Mouse (Mus musculus): ENCODE measurements around the gene Dbr1. TPM values are rescaled to one million over a fixed set of nuclear protein-coding genes. Genes with fewer than 3 reads are reported as not detected.

Dbr1 gene
- total RNA-seq, 2 experiments from 2014 or later = 34.7 to 53.6 TPM

DNA sequence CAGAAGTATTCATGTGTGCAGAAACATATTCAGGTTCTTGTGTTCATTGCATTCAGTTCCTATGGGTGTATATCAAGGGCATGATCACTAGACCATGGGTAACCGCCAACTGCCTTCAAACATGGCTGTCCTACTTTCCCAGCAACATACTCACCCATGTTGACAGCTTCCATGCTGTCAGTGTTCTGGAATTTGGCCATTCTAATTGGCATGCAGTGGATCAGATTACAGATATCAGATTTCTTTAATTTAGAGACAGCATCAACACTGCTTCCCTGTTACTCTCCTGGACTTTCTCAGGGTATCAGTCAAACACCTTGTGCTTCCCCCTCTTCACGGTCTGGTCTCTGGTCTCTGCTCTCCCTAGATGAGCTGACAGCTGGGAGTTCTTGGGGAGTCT lies 28.0 kb downstream of the Dbr1 start:
- ATAC-seq (replicated peaks; ENCODE audit: low FRiP score, low TSS enrichment, poor library complexity, severe bottlenecking) = no peak

DNA sequence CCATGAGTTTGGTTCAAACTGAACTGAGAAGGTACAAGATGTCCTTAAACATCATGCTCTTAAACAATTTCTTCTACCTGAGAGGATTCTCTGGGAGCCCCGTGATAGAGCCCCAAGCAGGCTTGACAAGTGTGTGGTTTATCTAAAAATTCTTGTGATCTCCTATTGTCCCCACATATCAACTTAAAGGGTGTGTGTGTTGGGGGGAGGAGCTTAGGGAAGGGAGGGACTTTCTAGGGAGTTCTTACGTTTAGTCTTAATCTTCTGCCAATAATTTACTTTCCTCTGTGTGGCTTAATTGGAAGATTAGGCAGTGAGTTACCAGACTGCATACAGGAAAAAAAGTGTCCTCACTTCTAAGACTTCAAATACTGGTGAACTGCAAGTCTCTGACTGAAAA lies 36.6 kb downstream of the Dbr1 start, which contains the start of gene A4gnt:
Gene A4gnt (plus strand): TSS at position 301 of the 400 bp plus-strand sequence.
- no peak for ATAC-seq (replicated peaks; ENCODE audit: low FRiP score, low TSS enrichment, poor library complexity, severe bottlenecking)

DNA sequence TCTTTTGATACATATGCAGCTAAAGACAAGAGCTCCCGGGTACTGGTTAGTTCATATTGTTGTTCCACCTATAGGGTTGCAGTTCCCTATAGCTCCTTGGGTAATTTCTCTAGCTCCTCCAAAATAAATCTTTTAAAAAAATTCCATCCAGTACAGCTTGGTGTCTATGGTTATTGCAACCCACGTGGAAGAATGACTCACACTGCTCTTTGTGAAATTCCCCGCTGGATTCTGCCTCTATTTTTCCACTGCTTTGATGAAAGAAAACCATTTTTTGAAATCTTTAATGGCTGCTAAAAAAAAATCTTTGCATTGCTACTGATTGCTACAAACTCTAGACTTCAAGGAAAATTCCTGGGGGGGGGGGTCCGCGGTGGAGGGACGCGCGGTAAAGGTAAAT lies 44.1 kb downstream of the Dbr1 start:
- ATAC-seq (replicated peaks; ENCODE audit: low FRiP score, low TSS enrichment, poor library complexity, severe bottlenecking) = no peak

DNA sequence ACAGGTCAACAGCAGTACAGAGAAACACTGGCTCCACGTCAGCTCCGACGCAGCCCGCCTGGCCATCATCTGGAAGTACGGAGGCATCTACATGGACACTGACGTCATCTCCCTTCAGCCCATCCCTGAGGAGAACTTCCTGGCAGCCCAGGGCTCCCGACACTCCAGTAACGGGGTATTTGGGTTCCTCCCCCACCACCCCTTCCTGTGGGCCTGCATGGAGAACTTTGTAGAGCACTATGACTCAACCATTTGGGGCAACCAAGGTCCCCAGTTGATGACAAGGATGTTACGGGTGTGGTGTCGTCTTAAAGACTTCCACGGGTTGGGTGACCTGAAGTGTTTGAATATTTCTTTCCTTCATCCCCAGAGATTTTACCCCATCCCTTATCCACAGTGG lies 44.6 kb downstream of the Dbr1 start:
- no peak for ATAC-seq (replicated peaks; ENCODE audit: low FRiP score, low TSS enrichment, poor library complexity, severe bottlenecking)

DNA sequence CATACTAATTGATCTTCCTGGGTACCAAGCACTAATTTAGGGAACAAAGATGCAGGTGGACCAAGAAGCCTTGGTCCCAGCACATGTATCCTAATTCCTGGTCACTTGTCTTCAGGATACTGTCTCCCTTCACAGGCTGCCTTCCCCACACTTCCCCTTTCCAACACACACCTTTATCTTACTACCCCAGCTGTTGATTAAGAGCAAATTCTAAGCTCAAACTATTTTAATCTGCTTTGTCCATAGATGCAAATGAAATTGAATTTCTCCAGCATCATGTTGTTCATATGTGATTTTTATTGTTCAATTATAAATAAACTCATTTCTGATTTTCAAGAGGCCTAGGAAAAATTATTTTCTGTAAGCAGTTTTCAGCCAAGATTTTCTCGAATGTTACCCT lies 46.4 kb downstream of the Dbr1 start:
- ATAC-seq (replicated peaks; ENCODE audit: low FRiP score, low TSS enrichment, poor library complexity, severe bottlenecking) = no peak

DNA sequence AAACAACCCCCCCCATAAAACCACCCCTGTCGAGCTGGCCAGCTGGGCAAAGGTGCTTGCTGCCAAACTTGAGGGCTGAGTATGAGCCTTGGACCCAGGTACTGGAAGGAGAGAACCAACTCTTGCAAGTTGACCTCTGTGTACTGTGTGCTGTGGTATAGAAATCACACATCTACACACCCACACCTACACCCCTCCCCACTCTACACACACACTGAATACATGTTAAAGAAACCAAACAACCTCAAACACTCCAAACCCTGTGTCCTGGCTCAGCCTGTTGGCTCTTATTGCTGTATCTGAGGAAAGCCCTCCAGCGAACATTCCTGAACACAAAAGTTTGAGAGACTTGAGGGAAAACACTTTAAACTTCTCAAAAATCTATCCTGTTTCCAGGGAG lies 47.4 kb downstream of the Dbr1 start:
- no peak for ATAC-seq (replicated peaks; ENCODE audit: low FRiP score, low TSS enrichment, poor library complexity, severe bottlenecking)

DNA sequence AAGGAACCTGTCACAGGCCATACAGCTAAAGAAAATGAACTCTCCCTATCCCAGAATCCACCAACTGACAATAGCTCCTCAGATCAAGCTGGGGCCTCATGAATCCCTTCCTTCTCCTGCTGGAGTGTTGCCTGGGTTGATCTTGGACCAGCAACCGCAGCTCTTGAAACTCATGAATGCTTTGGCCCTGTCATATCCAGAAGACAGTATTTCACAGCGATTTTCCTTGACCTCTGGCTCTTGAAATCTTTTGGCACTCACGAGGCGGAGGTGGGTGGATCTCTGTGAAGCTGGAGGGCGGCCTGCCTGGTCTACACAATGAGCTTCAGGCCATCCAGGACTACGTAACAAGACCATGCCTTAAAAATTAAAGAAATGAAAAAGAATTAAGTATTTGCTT lies 48.5 kb downstream of the Dbr1 start:
- ATAC-seq (replicated peaks; ENCODE audit: low FRiP score, low TSS enrichment, poor library complexity, severe bottlenecking) = no peak

DNA sequence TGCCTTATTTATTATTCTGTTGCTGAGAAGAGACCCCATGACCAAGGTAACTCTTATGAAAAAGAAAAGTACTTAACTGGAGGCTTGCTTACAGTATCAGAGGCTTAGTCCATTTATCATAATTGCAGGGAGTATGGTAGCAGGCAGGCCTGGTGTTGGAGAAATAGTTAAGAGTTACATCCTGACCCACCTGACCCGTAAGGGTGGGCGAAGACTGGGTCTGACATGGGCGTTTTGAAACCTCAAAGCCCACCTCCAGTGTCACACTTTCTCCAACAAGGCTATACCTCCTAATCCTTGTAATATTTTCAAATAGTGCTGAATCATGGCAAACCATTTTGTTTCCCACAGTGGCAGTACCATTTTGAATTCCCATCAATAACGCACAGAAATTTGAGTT lies 53.0 kb downstream of the Dbr1 start:
- ATAC-seq (replicated peaks; ENCODE audit: low FRiP score, low TSS enrichment, poor library complexity, severe bottlenecking) = no peak

DNA sequence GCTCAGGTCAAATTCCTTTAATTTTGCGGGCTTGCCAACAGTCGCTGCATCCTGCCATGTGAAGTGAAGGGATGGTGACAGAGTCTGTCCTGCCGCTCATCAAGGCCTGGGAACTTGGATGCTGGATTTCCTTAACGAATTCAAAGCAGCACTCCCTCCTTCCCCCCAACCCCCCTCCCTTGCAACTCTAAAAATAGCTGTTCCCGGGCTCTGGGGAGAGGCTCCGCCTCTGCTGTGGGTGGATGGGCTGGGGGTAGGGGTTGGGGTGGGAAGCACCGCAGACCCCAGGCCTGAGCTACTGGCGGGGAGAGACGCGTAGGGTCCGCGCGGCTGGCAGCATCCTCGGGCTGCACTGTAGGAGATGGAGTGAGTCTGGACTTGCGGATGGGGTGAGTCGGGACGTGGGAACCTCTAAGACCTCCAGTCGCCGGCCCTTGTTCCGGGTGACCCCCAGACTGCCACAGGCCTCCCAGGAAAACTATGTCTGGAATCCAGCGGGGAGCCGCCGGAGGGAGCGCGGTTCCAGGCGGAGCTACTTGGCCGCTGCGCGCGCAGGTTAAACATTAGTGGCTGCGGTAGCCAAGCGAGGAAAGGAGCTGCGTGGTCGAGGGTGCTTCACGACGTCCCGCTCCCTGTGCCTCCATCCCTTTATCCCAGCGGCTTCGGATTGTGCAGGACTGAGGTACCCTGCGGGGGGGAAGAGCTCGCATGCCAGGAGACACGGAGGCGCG lies 53.8 kb downstream of the Dbr1 start, which contains the start of gene Dzip1l:
Gene Dzip1l (plus strand): TSS at position 216 of the 731 bp plus-strand sequence.
- no peak for ATAC-seq (replicated peaks; ENCODE audit: low FRiP score, low TSS enrichment, poor library complexity, severe bottlenecking)

DNA sequence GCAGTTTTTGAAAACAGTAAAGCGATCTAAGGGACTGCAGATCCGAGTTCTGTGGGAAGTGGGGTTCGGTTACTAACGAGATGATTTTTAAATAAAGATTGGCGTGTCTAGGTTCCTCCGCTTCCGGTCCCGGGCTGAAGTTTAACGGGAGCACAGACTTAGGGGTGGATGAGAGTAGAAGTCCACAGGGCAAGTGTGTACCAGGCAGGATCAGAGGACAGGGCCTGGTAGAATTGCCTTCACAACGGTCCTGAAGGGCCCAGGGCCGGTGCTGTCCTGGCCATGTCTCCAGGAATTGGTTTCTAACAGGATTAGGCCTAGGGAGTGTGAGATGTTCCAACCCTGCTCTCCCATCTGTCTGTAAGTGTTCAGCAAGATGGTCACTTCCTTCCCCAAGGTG lies 54.5 kb downstream of the Dbr1 start:
- ATAC-seq (replicated peaks; ENCODE audit: low FRiP score, low TSS enrichment, poor library complexity, severe bottlenecking) = no peak

DNA sequence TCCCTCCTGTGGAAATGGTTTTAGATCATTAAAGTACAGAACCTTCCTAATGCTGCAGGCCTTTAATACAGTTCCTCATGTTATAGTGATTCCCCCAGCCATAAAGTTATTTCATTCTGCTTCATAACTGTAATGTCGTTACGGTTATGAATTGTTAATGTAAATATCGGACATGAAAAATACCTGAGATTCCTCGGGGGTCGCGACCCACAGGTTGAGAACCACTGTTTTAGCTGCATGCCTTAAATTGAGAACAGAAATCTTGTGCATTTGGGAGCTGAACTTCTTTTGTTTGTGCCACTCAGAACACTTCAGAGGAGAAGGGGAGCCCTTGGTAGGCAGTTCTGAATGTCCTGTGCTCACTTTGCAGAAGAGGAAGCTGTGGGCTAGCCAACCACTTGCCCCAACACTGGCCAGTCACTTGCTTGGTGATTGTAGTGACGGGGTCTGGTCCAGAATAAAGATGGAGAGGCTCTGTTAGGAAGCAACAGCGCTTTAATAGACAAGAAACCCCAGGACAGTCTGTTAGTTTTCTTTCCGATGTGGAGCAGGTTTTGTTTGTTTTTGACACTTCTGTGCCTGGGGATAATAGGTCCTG lies 55.0 kb downstream of the Dbr1 start:
- ATAC-seq (replicated peaks; ENCODE audit: low FRiP score, low TSS enrichment, poor library complexity, severe bottlenecking) = no peak

DNA sequence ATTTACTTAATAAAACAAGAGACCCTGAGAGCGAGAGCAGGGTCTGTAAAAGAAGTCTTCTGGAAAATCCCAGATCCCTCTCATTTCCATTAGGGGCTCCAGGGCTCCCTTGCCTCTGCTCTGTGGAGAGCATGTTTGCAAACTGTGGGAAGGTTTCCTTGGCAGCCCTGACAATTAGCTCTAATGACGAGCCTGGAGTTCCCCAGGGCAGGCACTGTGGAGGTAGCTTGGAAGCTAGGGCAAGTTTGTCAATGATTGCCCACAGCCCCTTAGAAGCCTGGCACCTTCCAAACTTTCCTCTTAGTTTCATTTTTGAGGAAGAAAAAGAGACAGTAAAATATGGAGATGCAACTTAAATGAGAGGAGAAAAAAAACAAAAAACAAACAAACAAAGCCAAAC lies 56.2 kb downstream of the Dbr1 start:
- ATAC-seq (replicated peaks; ENCODE audit: low FRiP score, low TSS enrichment, poor library complexity, severe bottlenecking) = no peak

DNA sequence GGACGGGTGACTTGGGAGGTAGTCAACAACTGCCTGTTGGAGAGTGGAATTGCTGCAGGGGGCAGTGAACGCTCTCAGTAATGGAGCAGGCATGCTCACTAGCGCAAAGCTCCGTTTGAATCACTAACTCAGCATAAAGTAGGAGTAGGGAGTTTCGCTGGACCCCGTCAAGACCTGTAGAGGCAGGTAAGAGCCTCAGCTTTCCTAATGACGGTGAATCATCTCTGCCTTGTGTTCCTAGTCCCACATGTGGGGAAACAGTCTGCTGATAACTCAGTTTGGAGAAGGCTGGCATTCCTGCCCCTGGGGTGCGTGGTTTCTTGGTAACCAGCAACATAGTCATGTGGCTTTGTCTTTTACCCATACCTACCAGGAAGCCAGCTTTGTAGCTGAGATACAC lies 56.7 kb downstream of the Dbr1 start:
- no peak for ATAC-seq (replicated peaks; ENCODE audit: low FRiP score, low TSS enrichment, poor library complexity, severe bottlenecking)

Other genes starting within 250 kb of the Dbr1 start
- gene Esyt3, start 217.2 kb upstream of the Dbr1 start, total RNA-seq (2014; fragmentation: Nextera tagmentation) = not detected in 2 replicates
- not detected in 2 replicates for gene Esyt3, start 217.2 kb upstream of the Dbr1 start, total RNA-seq (2017)
- gene Mras, start 138.4 kb upstream of the Dbr1 start, total RNA-seq (2014; fragmentation: Nextera tagmentation) = not detected in 2 replicates
- gene Mras, start 138.4 kb upstream of the Dbr1 start, total RNA-seq (2017) = not detected in 2 replicates
- gene Nme9, start 124.3 kb upstream of the Dbr1 start, total RNA-seq (2014; fragmentation: Nextera tagmentation) = 0.48 TPM in 1 of 2 replicates, not detected in the other
- gene Nme9, start 124.3 kb upstream of the Dbr1 start, total RNA-seq (2017) = not detected in 2 replicates
- gene Armc8, start 6.9 kb upstream of the Dbr1 start, total RNA-seq (2014; fragmentation: Nextera tagmentation) = 25.3 and 33.9 TPM in 2 replicates
- gene Armc8, start 6.9 kb upstream of the Dbr1 start, total RNA-seq (2017) = 24.7 and 33.1 TPM in 2 replicates
- gene A4gnt, start 36.7 kb downstream of the Dbr1 start, total RNA-seq (2014; fragmentation: Nextera tagmentation) = not detected in 2 replicates
- gene A4gnt, start 36.7 kb downstream of the Dbr1 start, total RNA-seq (2017) = not detected in 2 replicates
- gene Dzip1l, start 53.7 kb downstream of the Dbr1 start, total RNA-seq (2014; fragmentation: Nextera tagmentation) = not detected in 2 replicates
- 0.11 TPM in 1 of 2 replicates, not detected in the other for gene Dzip1l, start 53.7 kb downstream of the Dbr1 start, total RNA-seq (2017)
- not detected in 2 replicates for gene Cldn18, start 141.5 kb downstream of the Dbr1 start, total RNA-seq (2014; fragmentation: Nextera tagmentation)
- gene Cldn18, start 141.5 kb downstream of the Dbr1 start, total RNA-seq (2017) = not detected in 2 replicates

Measured in megakaryocyte-erythroid progenitor cell, adult 5-6 weeks (primary cell).